Mouse (Mus musculus) c-Kit-positive CD71-positive TER-119-positive erythroid progenitor cells, embryonic 14.5 days (primary cell): ENCODE measurements around the gene Xntrpc.

ENCODE experiments used
- DNase-seq: peaks from one replicate; pipeline ENCODE4 v3.0.0-alpha.2; 2013; ENCODE audit warnings: low spot score

The Xntrpc gene

GRCm38 (mm10) chr7:102081784-102082183 lies 16.3 kb downstream of the Xntrpc start:
- DNase-seq = no peak

- DNase-seq = no peak
These were observed 17.3 kb downstream of the Xntrpc start, which contains the start of gene Trpc2 for GRCm38 (mm10) chr7:102082816-102083215. Gene Trpc2 (plus strand): TSS chr7:102083116.

GRCm38 (mm10) chr7:102084041-102084696 lies 18.7 kb downstream of the Xntrpc start:
- DNase-seq = no peak

GRCm38 (mm10) chr7:102087336-102087735 lies 21.8 kb downstream of the Xntrpc start:
- DNase-seq = no peak

GRCm38 (mm10) chr7:102099760-102100661 lies 34.5 kb downstream of the Xntrpc start:
- DNase-seq = peak; percentile 40

- no peak for DNase-seq
These were observed 35.4 kb downstream of the Xntrpc start for GRCm38 (mm10) chr7:102100868-102101267.

GRCm38 (mm10) chr7:102101487-102101886 lies 36.0 kb downstream of the Xntrpc start, which contains the start of gene Art1:
Gene Art1 (plus strand): TSS chr7:102101743.
- DNase-seq = no peak

- DNase-seq = no peak
These were observed 36.7 kb downstream of the Xntrpc start for GRCm38 (mm10) chr7:102102241-102102640.

- DNase-seq = no peak
These were observed 37.2 kb downstream of the Xntrpc start for GRCm38 (mm10) chr7:102102696-102103095.

- peak; percentile 26 for DNase-seq
These were observed 38.0 kb downstream of the Xntrpc start for GRCm38 (mm10) chr7:102103555-102103954.

GRCm38 (mm10) chr7:102104126-102104525 lies 38.6 kb downstream of the Xntrpc start:
- no peak for DNase-seq

GRCm38 (mm10) chr7:102106700-102107141 lies 41.2 kb downstream of the Xntrpc start:
- DNase-seq = no peak

- no peak for DNase-seq
These were observed 42.7 kb downstream of the Xntrpc start for GRCm38 (mm10) chr7:102108206-102108605.

GRCm38 (mm10) chr7:102109171-102109570 lies 43.7 kb downstream of the Xntrpc start, which contains the start of gene Art5:
Gene Art5 (minus strand): TSS chr7:102109489.
- DNase-seq = no peak

- DNase-seq = no peak
These were observed 44.2 kb downstream of the Xntrpc start for GRCm38 (mm10) chr7:102109746-102110145.

GRCm38 (mm10) chr7:102113151-102113729 lies 47.7 kb downstream of the Xntrpc start:
- no peak for DNase-seq

GRCm38 (mm10) chr7:102116579-102117331 lies 51.2 kb downstream of the Xntrpc start, which contains the start of gene Chrna10:
Gene Chrna10 (minus strand): TSS chr7:102116828.
- DNase-seq = no peak

GRCm38 (mm10) chr7:102117382-102117781 lies 51.9 kb downstream of the Xntrpc start:
- DNase-seq = no peak

GRCm38 (mm10) chr7:102120326-102120725 lies 54.8 kb downstream of the Xntrpc start:
- DNase-seq = no peak

GRCm38 (mm10) chr7:102132395-102132794 lies 66.9 kb downstream of the Xntrpc start:
- DNase-seq = no peak

GRCm38 (mm10) chr7:102137464-102137863 lies 72.0 kb downstream of the Xntrpc start:
- DNase-seq = peak; percentile 59

GRCm38 (mm10) chr7:102137898-102138297 lies 72.4 kb downstream of the Xntrpc start:
- DNase-seq = no peak
